Mouse (Mus musculus) left cerebral cortex, postnatal 14 days (tissue): ENCODE results near the gene Gramd1b. TPM values are rescaled to one million over a fixed set of nuclear protein-coding genes. Genes with fewer than 3 reads are reported as not detected.

Experiments used
- DNase-seq, 2 experiments: peaks; one replicate each; pipeline ENCODE4 v3.0.0; 2021 to 2022; ENCODE audit warnings: low spot score in 2 of 2, mixed read lengths in 1 of 2
- intact Hi-C: fragments of 180-260 bp; cut with DNase I; formaldehyde crosslinking; loops from one replicate; pipeline ENCODE4 v1.15.1; 2025
- total RNA-seq, 2 experiments: library from RNA; stranded (reverse); gene quantifications; 2 replicates each; pipeline ENCODE4 v1.2.3; 2021

Gene Gramd1b
- total RNA-seq, 2 experiments from 2014 or later: 155 to 181 TPM

DNA sequence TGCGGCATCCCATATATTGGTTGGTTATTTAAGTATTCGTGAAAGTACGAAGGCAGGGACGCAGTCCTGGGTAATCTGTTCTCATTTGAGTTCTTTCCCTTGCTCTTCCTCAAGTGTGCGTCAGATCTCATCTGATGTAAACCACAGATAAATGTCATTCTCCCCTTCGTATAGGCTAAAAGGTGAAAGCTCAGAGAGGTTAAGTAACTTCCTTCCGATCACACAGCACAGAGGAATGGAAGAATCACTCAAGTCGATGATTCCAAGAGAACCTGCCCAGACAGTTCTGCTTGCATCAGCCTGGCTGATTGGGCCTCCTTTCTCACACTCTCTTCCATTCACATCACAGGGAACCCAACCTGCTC lies 140.8 kb downstream of the Gramd1b start:
- intact Hi-C loops: loop anchor here (5.0 to 10.0 kb wide), 2 partner anchors 38 to 156 kb away; no protein-coding TSS in a partner anchor
- no peak for DNase-seq

DNA sequence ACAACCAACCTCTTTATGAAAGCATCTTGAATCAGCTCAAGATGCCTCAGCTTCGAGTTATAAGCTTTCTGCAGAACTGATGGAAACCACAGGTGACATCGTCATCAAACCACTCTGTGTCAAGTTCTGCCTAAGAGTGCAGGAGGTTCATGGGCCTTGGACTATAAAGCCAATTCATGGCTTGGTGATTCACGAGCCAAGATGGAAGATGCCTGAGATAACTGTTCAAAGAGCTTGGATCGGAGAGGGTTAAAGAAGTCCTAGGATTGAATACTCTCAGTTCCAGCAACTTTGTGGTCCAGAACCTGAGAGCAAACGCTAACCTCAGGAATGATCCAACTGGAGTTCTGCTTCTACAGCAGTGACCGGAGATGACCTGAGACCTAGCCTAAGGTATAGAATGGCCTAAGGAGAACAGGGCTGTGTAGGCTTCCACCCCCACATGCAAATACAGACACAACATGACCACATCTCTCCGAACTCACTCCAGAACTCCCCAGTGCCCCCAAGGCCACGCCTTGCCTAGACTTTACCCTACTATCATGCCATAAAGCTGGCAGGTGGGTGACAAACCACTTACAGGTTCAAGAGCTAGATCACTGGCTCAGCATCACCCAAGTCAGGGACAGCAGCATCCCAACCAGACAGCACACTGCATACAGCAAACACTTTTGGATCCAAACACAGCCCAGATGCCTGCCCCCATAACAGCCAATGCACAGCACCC lies 141.4 kb downstream of the Gramd1b start:
- DNase-seq: no peak
- intact Hi-C loops: loop anchor here (5.0 to 10.0 kb wide), 2 partner anchors 38 to 155 kb away; no protein-coding TSS in a partner anchor

- intact Hi-C loops: no loop called here
These were observed 142.0 kb downstream of the Gramd1b start for GRCm38 (mm10) chr9:40389175-40389574.

GRCm38 (mm10) chr9:40384781-40385180 lies 146.4 kb downstream of the Gramd1b start:
- intact Hi-C loops: no loop called here
- no peak for DNase-seq

More at GRCm38 (mm10) chr9:40389175-40389574, 142.0 kb downstream of the Gramd1b start:
- no peak for DNase-seq

- no peak for DNase-seq
- intact Hi-C loops: no loop called here
These were observed 148.7 kb downstream of the Gramd1b start for GRCm38 (mm10) chr9:40382508-40382907.

- peak; percentile 62 to 77 for DNase-seq
- intact Hi-C loops: no loop called here
These were observed 149.5 kb downstream of the Gramd1b start for GRCm38 (mm10) chr9:40381416-40382411.

DNA sequence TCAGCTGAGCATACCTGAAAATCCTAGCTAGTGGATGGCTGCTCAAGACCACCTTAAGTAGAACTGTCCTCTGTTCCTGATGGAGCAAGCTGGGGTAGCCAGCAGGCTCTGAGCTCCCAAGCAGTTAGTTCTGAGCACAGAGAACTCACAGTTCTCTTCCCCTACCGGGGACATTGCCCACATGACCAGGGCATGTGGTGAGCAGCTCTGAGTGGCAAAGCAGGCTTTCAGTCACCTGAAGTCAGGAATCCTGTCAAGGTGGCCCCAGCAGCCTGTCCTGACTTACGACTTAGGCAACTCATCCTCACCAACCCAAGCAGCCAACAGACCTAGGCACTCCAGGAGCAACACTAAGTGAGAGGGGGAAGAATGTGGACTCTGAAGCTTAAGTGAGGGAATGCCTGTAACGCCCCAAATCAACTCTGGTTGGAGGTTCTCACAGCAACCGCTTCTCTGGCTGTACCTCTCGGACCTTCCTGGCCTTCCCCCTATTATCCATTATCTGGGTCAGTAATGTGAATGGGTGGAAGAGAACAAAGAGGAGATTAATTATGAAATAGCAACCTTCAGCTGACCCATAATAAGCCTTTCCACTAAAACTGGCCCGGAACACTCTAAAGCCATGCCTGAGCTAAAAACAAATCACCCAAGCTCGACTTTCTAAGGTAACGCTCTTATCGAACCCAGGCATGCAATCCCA lies 154.3 kb downstream of the Gramd1b start:
- no peak for DNase-seq
- intact Hi-C loops: loop anchor here (5.0 kb wide), 1 partner anchor 35 kb away; no protein-coding TSS in a partner anchor

DNA sequence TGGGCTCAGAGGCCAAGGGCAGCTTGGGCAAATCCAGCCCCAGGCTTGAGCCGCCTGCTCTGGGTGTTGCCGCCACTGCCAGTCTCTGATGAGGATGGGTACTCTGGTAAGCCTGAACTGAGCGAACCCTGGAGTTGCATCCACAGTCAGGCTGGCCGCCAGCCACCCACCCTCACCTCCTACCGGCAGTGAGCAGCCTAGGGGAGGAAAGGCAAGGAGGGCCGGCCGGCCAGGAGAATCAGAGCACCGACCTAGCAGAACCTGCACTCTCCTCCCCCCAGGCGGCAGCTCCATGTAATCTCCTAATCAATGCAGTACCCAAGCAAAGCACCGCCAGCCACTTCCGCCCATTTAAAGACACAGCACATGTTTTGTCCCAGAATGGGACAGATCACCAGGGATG lies 155.0 kb downstream of the Gramd1b start:
- peak; percentile 73 to 79 for DNase-seq
- intact Hi-C loops: loop anchor here (5.0 kb wide), 1 partner anchor 34 kb away; no protein-coding TSS in a partner anchor

DNA sequence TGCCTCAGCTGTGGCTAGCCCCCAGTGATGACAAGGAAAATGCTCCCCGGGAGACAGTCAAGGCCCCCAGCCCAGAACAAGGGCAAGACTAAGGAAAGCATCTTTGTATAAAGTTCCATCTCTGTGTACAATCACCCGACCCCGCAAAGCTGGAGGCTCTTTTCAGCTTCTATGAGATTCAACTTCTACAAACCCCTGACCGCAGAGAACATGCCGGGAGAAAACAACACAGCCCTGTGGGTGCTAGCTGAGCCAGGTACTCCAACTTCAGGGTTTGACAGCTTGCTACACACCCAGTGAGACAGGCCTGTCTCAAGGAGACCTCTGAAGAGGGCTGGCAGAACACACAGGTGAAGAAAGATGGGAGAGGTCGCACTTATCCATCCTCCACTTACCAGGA lies 155.7 kb downstream of the Gramd1b start:
- intact Hi-C loops: loop anchor here (5.0 kb wide), 1 partner anchor 33 kb away; no protein-coding TSS in a partner anchor
- DNase-seq: no peak

DNA sequence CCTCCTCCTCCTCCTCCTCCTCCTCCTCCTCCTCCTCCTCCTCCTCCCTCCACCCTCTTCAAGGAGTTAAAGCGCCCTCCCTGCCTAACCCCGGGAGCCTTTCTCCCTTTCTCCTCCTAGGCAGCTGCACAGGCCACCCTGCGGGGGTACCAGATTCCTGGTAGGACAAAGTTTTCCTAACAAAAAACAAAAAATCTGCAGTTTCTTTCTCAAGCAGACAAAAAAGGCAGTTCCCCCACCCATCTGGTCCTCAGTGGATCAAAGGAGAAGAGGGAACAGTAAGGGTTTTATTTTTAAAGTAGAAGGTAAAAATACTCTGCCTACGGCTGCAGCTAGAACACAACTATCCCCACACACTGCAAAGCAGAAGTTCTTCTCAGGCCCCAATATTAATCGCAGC lies 156.2 kb downstream of the Gramd1b start:
- intact Hi-C loops: loop anchor here (5.0 kb wide), 1 partner anchor 33 kb away; no protein-coding TSS in a partner anchor
- no peak for DNase-seq

GRCm38 (mm10) chr9:40374533-40374971 lies 156.6 kb downstream of the Gramd1b start:
- intact Hi-C loops: no loop called here
- no peak for DNase-seq

DNA sequence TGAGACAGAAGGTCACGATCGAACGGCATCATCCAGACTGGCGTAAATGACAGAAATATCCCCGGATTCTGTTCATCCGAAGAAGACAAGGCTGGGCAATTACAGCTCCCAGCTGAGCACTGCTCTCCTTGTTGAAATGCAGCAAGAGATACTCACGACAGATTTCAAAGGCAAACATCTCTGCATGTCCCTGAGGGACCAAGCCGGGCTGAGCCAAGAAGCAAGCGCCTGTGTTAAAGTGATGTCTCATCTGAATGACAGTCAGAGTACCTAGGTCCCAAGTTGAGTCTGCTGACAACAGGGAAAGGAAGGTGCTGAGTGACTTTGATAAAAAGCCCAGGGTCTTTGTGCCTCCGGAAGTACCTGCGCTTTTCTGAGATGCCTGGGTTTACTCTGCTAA lies 157.1 kb downstream of the Gramd1b start:
- intact Hi-C loops: no loop called here
- no peak for DNase-seq

GRCm38 (mm10) chr9:40370151-40370550 lies 161.0 kb downstream of the Gramd1b start:
- no peak for DNase-seq
- intact Hi-C loops: no loop called here

DNA sequence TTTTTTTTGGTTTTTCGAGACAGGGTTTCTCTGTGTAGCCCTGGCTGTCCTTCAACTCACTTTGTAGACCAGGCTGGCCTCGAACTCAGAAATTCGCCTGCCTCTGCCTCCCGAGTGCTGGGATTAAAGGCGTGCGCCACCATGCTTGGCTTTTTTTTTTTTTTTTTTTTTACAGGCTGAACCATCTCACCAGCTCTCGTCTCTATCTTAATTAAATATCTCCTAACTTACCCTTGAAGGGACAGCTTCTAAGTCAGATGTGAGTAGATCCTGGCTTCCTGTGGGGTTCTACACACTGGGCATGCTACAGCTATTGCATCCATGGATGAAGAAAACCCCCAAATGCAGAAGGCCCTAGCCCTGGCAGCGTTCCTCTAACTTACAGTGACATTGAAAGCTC lies 164.4 kb downstream of the Gramd1b start:
- DNase-seq: no peak
- intact Hi-C loops: no loop called here

DNA sequence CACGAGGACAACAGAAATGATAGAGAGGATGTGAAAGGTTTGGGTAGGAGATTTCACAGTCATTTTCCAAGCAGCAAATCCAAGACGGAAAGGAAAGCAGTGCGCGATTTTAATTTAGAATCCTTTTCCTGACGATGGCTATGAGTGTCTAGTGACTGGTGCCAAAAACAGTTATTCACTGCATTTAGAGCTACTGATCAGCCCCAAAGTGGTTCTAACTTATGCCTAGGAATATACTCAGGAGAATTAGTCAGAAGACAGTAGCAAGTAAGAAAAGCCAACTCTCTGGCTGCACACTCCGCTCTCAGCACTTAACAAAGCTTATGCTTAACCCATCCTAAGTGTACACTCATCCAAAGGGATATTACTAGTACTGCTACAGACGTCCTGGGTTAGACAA lies 166.9 kb downstream of the Gramd1b start:
- DNase-seq: peak; percentile 40 to 69
- intact Hi-C loops: no loop called here

- intact Hi-C loops: no loop called here
- DNase-seq: no peak
These were observed 169.2 kb downstream of the Gramd1b start for GRCm38 (mm10) chr9:40361970-40362369.

GRCm38 (mm10) chr9:40358408-40358896 lies 172.7 kb downstream of the Gramd1b start:
- intact Hi-C loops: no loop called here
- DNase-seq: no peak

- DNase-seq: no peak
- intact Hi-C loops: no loop called here
These were observed 174.3 kb downstream of the Gramd1b start for GRCm38 (mm10) chr9:40356768-40357446.

GRCm38 (mm10) chr9:40356368-40356767 lies 174.8 kb downstream of the Gramd1b start:
- intact Hi-C loops: no loop called here

More at GRCm38 (mm10) chr9:40356368-40356767, 174.8 kb downstream of the Gramd1b start:
- no peak for DNase-seq
